Mouse (Mus musculus): ENCODE data around the gene Dll1. TPM values are rescaled to one million over a fixed set of nuclear protein-coding genes. Genes with fewer than 3 reads are reported as not detected.

Dll1 gene
- polyA plus RNA-seq, 1 experiment from 2014 or later, result 30.7 TPM

GRCm38 (mm10) chr17:15380641-15381051 lies 4.0 kb upstream of the Dll1 start:
- Histone ChIP-seq H3K4me3 (replicated peaks; ENCODE audit: low read length) (peak overlapping the region; percentile 50), H3K27me3 (replicated peaks; ENCODE audit: control insufficient read depth, insufficient read depth, low read length) (no peaks in the 10 kb centered on the region), H3K4me2 (ENCODE audit: low read length) (peak overlapping the region; percentile 84), H3K27ac (ENCODE audit: low read length) (peak overlapping the region; percentile 39), H3K4me1 (replicated peaks; ENCODE audit: control insufficient read depth, insufficient read depth, low read length) (peaks cover 50% of the 10 kb centered on the region), H3K9me3 (ENCODE audit: control insufficient read depth, low read length) (no peaks in the 10 kb centered on the region), H3K36me3 (ENCODE audit: control insufficient read depth, insufficient read depth) (no peaks in the 10 kb centered on the region), H3K9ac (replicated peaks; ENCODE audit: low read depth, low read length) (peak overlapping the region; percentile 58)
- ATAC-seq, result peak; percentile 41
- under 1% methylated on average over 27 of the region's 27 CpGs for WGBS

GRCm38 (mm10) chr17:15379741-15380526 lies 3.3 kb upstream of the Dll1 start:
- WGBS, result 7% methylated on average over 17 of the region's 17 CpGs
- H3K4me3 ChIP-seq (replicated peaks; ENCODE audit: low read length), result peak overlapping the region; percentile 50
- no peaks in the 10 kb centered on the region for H3K27me3 ChIP-seq (replicated peaks; ENCODE audit: control insufficient read depth, insufficient read depth, low read length)
- peak overlapping the region; percentile 53 for H3K27ac ChIP-seq (ENCODE audit: low read length)
- peaks cover 50% of the 10 kb centered on the region for H3K4me1 ChIP-seq (replicated peaks; ENCODE audit: control insufficient read depth, insufficient read depth, low read length)
- ATAC-seq, result no peak
- no peaks in the 10 kb centered on the region for H3K9me3 ChIP-seq (ENCODE audit: control insufficient read depth, low read length)
- H3K36me3 ChIP-seq (ENCODE audit: control insufficient read depth, insufficient read depth), result no peaks in the 10 kb centered on the region
- H3K4me2 ChIP-seq (ENCODE audit: low read length), result peak overlapping the region; percentile 84
- peak overlapping the region; percentile 58 for H3K9ac ChIP-seq (replicated peaks; ENCODE audit: low read depth, low read length)

GRCm38 (mm10) chr17:15378413-15379109 lies 1.9 kb upstream of the Dll1 start:
- peak overlapping the region; percentile 91 for H3K27ac ChIP-seq (ENCODE audit: low read length)

GRCm38 (mm10) chr17:15377901-15378300 lies 1.2 kb upstream of the Dll1 start:
- no peaks in the 10 kb centered on the region for H3K9me3 ChIP-seq (ENCODE audit: control insufficient read depth, low read length)
- peak overlapping the region; percentile 94 for H3K4me2 ChIP-seq (ENCODE audit: low read length)
- no peaks in the 10 kb centered on the region for H3K36me3 ChIP-seq (ENCODE audit: control insufficient read depth, insufficient read depth)
- WGBS, result 3% methylated on average over 1 of the region's 1 CpGs
- 0 out of 2 replicates have a peak, but pooled peaks have one; percentile 6 for ATAC-seq
- H3K27me3 ChIP-seq (replicated peaks; ENCODE audit: control insufficient read depth, insufficient read depth, low read length), result no peaks in the 10 kb centered on the region
- H3K27ac ChIP-seq (ENCODE audit: low read length), result peak overlapping the region; percentile 91
- H3K4me1 ChIP-seq (replicated peaks; ENCODE audit: control insufficient read depth, insufficient read depth, low read length), result peaks cover 67% of the 10 kb centered on the region
- H3K4me3 ChIP-seq (replicated peaks; ENCODE audit: low read length), result no peak overlapping the region
- no peak overlapping the region for H3K9ac ChIP-seq (replicated peaks; ENCODE audit: low read depth, low read length)

More at GRCm38 (mm10) chr17:15378413-15379109, 1.9 kb upstream of the Dll1 start:
- Histone ChIP-seq H3K4me2 (ENCODE audit: low read length) (peak overlapping the region; percentile 37), H3K36me3 (ENCODE audit: control insufficient read depth, insufficient read depth) (no peaks in the 10 kb centered on the region), H3K9me3 (ENCODE audit: control insufficient read depth, low read length) (no peaks in the 10 kb centered on the region), H3K27me3 (replicated peaks; ENCODE audit: control insufficient read depth, insufficient read depth, low read length) (no peaks in the 10 kb centered on the region), H3K4me3 (replicated peaks; ENCODE audit: low read length) (no peak overlapping the region), H3K4me1 (replicated peaks; ENCODE audit: control insufficient read depth, insufficient read depth, low read length) (peaks cover 60% of the 10 kb centered on the region), H3K9ac (replicated peaks; ENCODE audit: low read depth, low read length) (peak overlapping the region; percentile 26; the same call in 1 of the 2 replicates)
- ATAC-seq, result no peak; the same call in 1 of the 2 replicates
- WGBS, result 1% methylated on average over 15 of the region's 15 CpGs

GRCm38 (mm10) chr17:15375701-15376493 lies 775 bp downstream of the Dll1 start:
- Histone ChIP-seq H3K9ac (replicated peaks; ENCODE audit: low read depth, low read length) (peak overlapping the region; percentile 70), H3K4me2 (ENCODE audit: low read length) (peak overlapping the region; percentile 94), H3K9me3 (ENCODE audit: control insufficient read depth, low read length) (no peaks in the 10 kb centered on the region), H3K27ac (ENCODE audit: low read length) (peak overlapping the region; percentile 91), H3K4me1 (replicated peaks; ENCODE audit: control insufficient read depth, insufficient read depth, low read length) (peaks cover 74% of the 10 kb centered on the region), H3K4me3 (replicated peaks; ENCODE audit: low read length) (peak overlapping the region; percentile 89), H3K36me3 (ENCODE audit: control insufficient read depth, insufficient read depth) (peaks cover 3% of the 10 kb centered on the region; the same call in 1 of the 2 replicates), H3K27me3 (replicated peaks; ENCODE audit: control insufficient read depth, insufficient read depth, low read length) (no peaks in the 10 kb centered on the region)
- under 1% methylated on average over 69 of the region's 69 CpGs for WGBS
- peak; percentile 47 for ATAC-seq

GRCm38 (mm10) chr17:15375224-15375623 lies 1.4 kb downstream of the Dll1 start:
- no peaks in the 10 kb centered on the region for H3K9me3 ChIP-seq (ENCODE audit: control insufficient read depth, low read length)
- H3K4me2 ChIP-seq (ENCODE audit: low read length), result peak overlapping the region; percentile 94
- 0% methylated on average over 18 of the region's 18 CpGs for WGBS
- H3K4me1 ChIP-seq (replicated peaks; ENCODE audit: control insufficient read depth, insufficient read depth, low read length), result peaks cover 68% of the 10 kb centered on the region
- H3K27me3 ChIP-seq (replicated peaks; ENCODE audit: control insufficient read depth, insufficient read depth, low read length), result no peaks in the 10 kb centered on the region
- ATAC-seq, result no peak
- peak overlapping the region; percentile 91 for H3K27ac ChIP-seq (ENCODE audit: low read length)
- peaks cover 3% of the 10 kb centered on the region; the same call in 1 of the 2 replicates for H3K36me3 ChIP-seq (ENCODE audit: control insufficient read depth, insufficient read depth)
- H3K4me3 ChIP-seq (replicated peaks; ENCODE audit: low read length), result peak overlapping the region; percentile 89
- H3K9ac ChIP-seq (replicated peaks; ENCODE audit: low read depth, low read length), result peak overlapping the region; percentile 70

- WGBS, result 1% methylated on average over 46 of the region's 50 CpGs
- Histone ChIP-seq H3K4me3 (replicated peaks; ENCODE audit: low read length) (peak overlapping the region; percentile 89), H3K27ac (ENCODE audit: low read length) (peak overlapping the region; percentile 91), H3K27me3 (replicated peaks; ENCODE audit: control insufficient read depth, insufficient read depth, low read length) (no peaks in the 10 kb centered on the region), H3K4me2 (ENCODE audit: low read length) (peak overlapping the region; percentile 94), H3K4me1 (replicated peaks; ENCODE audit: control insufficient read depth, insufficient read depth, low read length) (peaks cover 61% of the 10 kb centered on the region), H3K9me3 (ENCODE audit: control insufficient read depth, low read length) (no peaks in the 10 kb centered on the region), H3K9ac (replicated peaks; ENCODE audit: low read depth, low read length) (peak overlapping the region; percentile 70), H3K36me3 (ENCODE audit: control insufficient read depth, insufficient read depth) (peaks cover 3% of the 10 kb centered on the region; the same call in 1 of the 2 replicates)
- no peak for ATAC-seq
Observed at GRCm38 (mm10) chr17:15374321-15375141, 2.1 kb downstream of the Dll1 start.

- Histone ChIP-seq H3K27ac (ENCODE audit: low read length) (no peak overlapping the region), H3K9me3 (ENCODE audit: control insufficient read depth, low read length) (no peaks in the 10 kb centered on the region), H3K4me1 (replicated peaks; ENCODE audit: control insufficient read depth, insufficient read depth, low read length) (peaks cover 47% of the 10 kb centered on the region), H3K36me3 (ENCODE audit: control insufficient read depth, insufficient read depth) (peaks cover 16% of the 10 kb centered on the region), H3K4me2 (ENCODE audit: low read length) (peak overlapping the region; percentile 94), H3K4me3 (replicated peaks; ENCODE audit: low read length) (peak overlapping the region; percentile 89), H3K27me3 (replicated peaks; ENCODE audit: control insufficient read depth, insufficient read depth, low read length) (no peaks in the 10 kb centered on the region), H3K9ac (replicated peaks; ENCODE audit: low read depth, low read length) (peak overlapping the region; percentile 42)
- WGBS, result 57% methylated on average over 15 of the region's 15 CpGs
- ATAC-seq, result no peak
Observed at GRCm38 (mm10) chr17:15372931-15373652, 3.6 kb downstream of the Dll1 start.

Measured in forebrain, embryonic 16.5 days (tissue).